Mouse (Mus musculus) right cerebral cortex, postnatal 36 days (tissue): Measurements from ENCODE around the gene Xylt1.
A peak's percentile ranks its signal among the peaks of the same experiment; 100 is the strongest.

ENCODE experiments used
- DNase-seq, 2 experiments: peaks; one replicate each; pipeline ENCODE4 v3.0.0; 2022; ENCODE audit warnings: low spot score in 2 of 2, mixed read lengths in 1 of 2

The Xylt1 gene

GRCm38 (mm10) chr7:117394380-117394779 is 13.6 kb downstream of the Xylt1 start:
- DNase-seq, result no peak

- no peak for DNase-seq
These were observed 14.7 kb downstream of the Xylt1 start for GRCm38 (mm10) chr7:117395511-117395910.

- DNase-seq, result no peak
These were observed 17.1 kb downstream of the Xylt1 start for GRCm38 (mm10) chr7:117397877-117398276.

GRCm38 (mm10) chr7:117399971-117400370 is 19.2 kb downstream of the Xylt1 start:
- no peak for DNase-seq

GRCm38 (mm10) chr7:117401581-117401980 is 20.8 kb downstream of the Xylt1 start:
- DNase-seq, result no peak

GRCm38 (mm10) chr7:117406336-117406735 is 25.6 kb downstream of the Xylt1 start:
- no peak for DNase-seq

GRCm38 (mm10) chr7:117409268-117409988 is 28.6 kb downstream of the Xylt1 start:
- DNase-seq, result no peak

GRCm38 (mm10) chr7:117411874-117412273 is 31.1 kb downstream of the Xylt1 start:
- DNase-seq, result no peak

GRCm38 (mm10) chr7:117412405-117412804 is 31.6 kb downstream of the Xylt1 start:
- DNase-seq, result peak in 1 of 2 experiments; percentile 32

- DNase-seq, result peak; percentile 48 to 74
These were observed 33.7 kb downstream of the Xylt1 start for GRCm38 (mm10) chr7:117414341-117415008.

GRCm38 (mm10) chr7:117415009-117415363 is 34.2 kb downstream of the Xylt1 start:
- peak in 1 of 2 experiments; percentile 18 for DNase-seq

- no peak for DNase-seq
These were observed 38.3 kb downstream of the Xylt1 start for GRCm38 (mm10) chr7:117419041-117419440.

- no peak for DNase-seq
These were observed 39.1 kb downstream of the Xylt1 start for GRCm38 (mm10) chr7:117419846-117420245.

- DNase-seq, result no peak
These were observed 39.5 kb downstream of the Xylt1 start for GRCm38 (mm10) chr7:117420301-117420700.

- DNase-seq, result no peak
These were observed 40.2 kb downstream of the Xylt1 start for GRCm38 (mm10) chr7:117420836-117421566.

- DNase-seq, result no peak
These were observed 44.1 kb downstream of the Xylt1 start for GRCm38 (mm10) chr7:117424841-117425240.

GRCm38 (mm10) chr7:117426366-117426765 is 45.6 kb downstream of the Xylt1 start:
- DNase-seq, result no peak

GRCm38 (mm10) chr7:117428690-117429224 is 48.0 kb downstream of the Xylt1 start:
- no peak for DNase-seq

- DNase-seq, result no peak
These were observed 48.7 kb downstream of the Xylt1 start for GRCm38 (mm10) chr7:117429483-117429882.

- no peak for DNase-seq
These were observed 49.1 kb downstream of the Xylt1 start for GRCm38 (mm10) chr7:117429895-117430294.

- DNase-seq, result no peak
These were observed 49.7 kb downstream of the Xylt1 start for GRCm38 (mm10) chr7:117430361-117430935.

- peak; percentile 15 to 67 for DNase-seq
These were observed 52.9 kb downstream of the Xylt1 start for GRCm38 (mm10) chr7:117433641-117434040.
